Mouse (Mus musculus) liver, embryonic 11.5 days (tissue): ENCODE data around the gene Stx1a. TPM values are rescaled to one million over a fixed set of nuclear protein-coding genes. Genes with fewer than 3 reads are reported as not detected.

Experiments used
- ATAC-seq: fragments of 200-750 bp; cut with Nextera tagmentation; replicated peaks from 2 replicates; pipeline ENCODE4 v1.8.0; 2017; ENCODE audit warnings: moderate number of reproducible peaks, mild to moderate bottlenecking, moderate TSS enrichment, moderate library complexity; ENCODE audit not compliant: low FRiP score
- DNase-seq: peaks from one replicate; pipeline ENCODE4 v3.0.0-alpha.2; 2017; ENCODE audit warnings: low spot score
- H3K27ac ChIP-seq: fragments of 300-500 bp; sonication (generic); 2 replicates; pipeline ENCODE4 v1.5.1; 2014; ENCODE audit warnings: mild to moderate bottlenecking, low read depth, low read length, control low read depth
- H3K27me3 ChIP-seq: fragments of 300-500 bp; sonication (generic); replicated peaks from 2 replicates; pipeline ENCODE4 v1.6.1; 2014; ENCODE audit warnings: low read length, mixed read lengths; ENCODE audit not compliant: control insufficient read depth, insufficient read depth
- H3K36me3 ChIP-seq: fragments of 300-500 bp; sonication (generic); 2 replicates; pipeline ENCODE4 v1.6.1; 2014; ENCODE audit warnings: mild to moderate bottlenecking, low read length, moderate library complexity, mixed read lengths; ENCODE audit not compliant: control insufficient read depth, insufficient read depth
- H3K4me1 ChIP-seq: fragments of 300-500 bp; sonication (generic); replicated peaks from 2 replicates; pipeline ENCODE4 v1.6.1; 2014; ENCODE audit warnings: low read length, mixed read lengths; ENCODE audit not compliant: control insufficient read depth, insufficient read depth
- H3K4me2 ChIP-seq: fragments of 300-500 bp; sonication (generic); 2 replicates; pipeline ENCODE4 v1.6.1; 2014; ENCODE audit warnings: mild to moderate bottlenecking, control low read depth, moderate library complexity
- H3K4me3 ChIP-seq: fragments of 300-500 bp; sonication (generic); 2 replicates; pipeline ENCODE4 v1.5.1; 2014; ENCODE audit warnings: low read depth, low read length, control low read depth
- H3K9ac ChIP-seq: fragments of 300-500 bp; sonication (generic); 2 replicates; pipeline ENCODE4 v1.6.1; 2014; ENCODE audit warnings: low read depth, low read length, control low read depth
- H3K9me3 ChIP-seq: fragments of 300-500 bp; sonication (generic); 2 replicates; pipeline ENCODE4 v1.6.1; 2016; ENCODE audit warnings: low read length, inconsistent platforms, mixed read lengths; ENCODE audit not compliant: control insufficient read depth
- WGBS: fragments of 180-500 bp; shearing (Covaris S2); extraction: QIAGEN DNeasy Blood & Tissue Kit; methylation state at CpG from one replicate; pipeline ENCODE4 v1.1.7; 2014; 5-methylcytosine and 5-hydroxymethylcytosine counted together
- polyA plus RNA-seq: library from polyadenylated mRNA; unstranded; fragments of >200 nt; fragmentation: Nextera tagmentation; extraction: Ambion mirVana; gene quantifications from 2 replicates; pipeline ENCODE4 v1.2.1, GENCODE M21; 2014

Gene Stx1a
- polyA plus RNA-seq, 1 experiment from 2014 or later = 6.4 TPM

DNA sequence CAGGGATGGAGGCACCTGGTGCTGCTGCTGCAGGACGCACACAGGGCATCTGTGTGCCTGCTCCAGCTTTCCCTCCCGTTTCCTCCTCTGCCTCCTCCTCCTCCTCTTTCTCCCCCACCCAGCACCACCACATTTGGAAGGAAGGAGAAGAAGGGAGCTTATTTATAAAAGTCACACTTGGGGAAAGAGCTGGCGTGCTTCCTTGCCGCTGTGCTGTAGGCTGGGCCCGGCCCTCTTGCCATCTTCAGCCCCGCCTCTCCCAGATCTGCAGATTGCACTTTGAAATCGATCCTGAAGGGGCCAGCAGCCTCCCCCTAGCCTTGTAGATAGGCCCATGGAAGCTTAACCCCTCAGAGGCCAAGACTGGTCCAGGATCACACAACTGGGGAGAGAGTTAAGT is 2.6 kb downstream of the Stx1a start:
- WGBS = 32% methylated on average over 7 of the region's 7 CpGs
- Histone ChIP-seq H3K27me3 (no peaks in the 10 kb centered on the region; the same call in 1 of the 2 replicates), H3K4me3 (no peak overlapping the region), H3K27ac (no peak overlapping the region), H3K36me3 (no peaks in the 10 kb centered on the region), H3K4me1 (peaks cover 40% of the 10 kb centered on the region), H3K4me2 (peak overlapping the region; percentile 33), H3K9ac (no peak overlapping the region), H3K9me3 (no peaks in the 10 kb centered on the region)
- DNase-seq = no peak
- no peak for ATAC-seq

DNA sequence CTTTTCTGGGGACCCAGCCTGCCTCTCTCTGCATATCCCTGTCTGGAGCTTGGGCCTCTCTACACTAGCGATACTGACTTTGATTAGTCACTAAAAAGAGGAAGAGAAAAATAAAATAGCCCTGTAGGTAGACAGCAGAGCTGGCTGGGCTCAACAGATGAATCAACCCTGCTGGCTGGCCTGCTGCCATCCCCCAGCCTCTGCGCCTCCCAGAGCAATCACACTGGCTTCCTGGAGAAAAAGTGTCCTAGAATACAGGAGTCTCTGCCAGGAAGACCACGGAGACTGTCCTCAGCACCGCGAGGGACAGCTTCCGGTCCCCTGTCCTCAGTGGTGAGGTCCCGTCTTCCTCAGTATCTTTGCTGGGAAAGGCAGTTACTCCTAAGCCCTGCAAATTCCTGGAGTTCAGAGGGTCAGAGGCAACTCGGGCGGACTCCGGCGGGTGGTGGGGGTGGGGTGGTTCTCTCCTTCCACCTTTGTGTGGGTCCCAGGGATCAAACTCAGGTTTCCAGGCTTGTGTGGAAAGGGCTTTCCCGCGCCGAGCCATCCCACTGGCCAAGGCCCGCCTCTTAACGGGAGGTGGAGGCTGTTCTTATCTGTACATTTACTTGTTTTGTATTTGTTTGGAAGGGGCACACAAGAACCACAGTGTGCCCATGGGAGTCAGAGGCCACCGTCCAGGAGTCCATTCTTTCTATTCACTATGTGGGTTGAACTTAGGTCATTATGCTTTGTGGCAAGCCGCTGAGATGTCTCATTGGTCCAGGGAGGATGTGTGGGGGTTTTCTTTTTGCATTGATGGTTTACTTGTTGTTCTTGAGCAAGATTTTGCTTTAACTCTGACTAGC is 5.9 kb downstream of the Stx1a start:
- no peaks in the 10 kb centered on the region; the same call in 1 of the 2 replicates for H3K27me3 ChIP-seq
- peak overlapping the region; percentile 38 for H3K4me2 ChIP-seq
- 0 out of 2 replicates have a peak overlapping the region, but pooled peaks have one; percentile 16 for H3K9ac ChIP-seq
- no peaks in the 10 kb centered on the region for H3K36me3 ChIP-seq
- H3K4me3 ChIP-seq = no peak overlapping the region
- peak; percentile 24; the same call in 1 of the 2 replicates for ATAC-seq
- H3K9me3 ChIP-seq = no peaks in the 10 kb centered on the region
- 39% methylated on average over 18 of the region's 18 CpGs for WGBS
- H3K27ac ChIP-seq = peak overlapping the region; percentile 61; the same call in 1 of the 2 replicates
- H3K4me1 ChIP-seq = peaks cover 32% of the 10 kb centered on the region
- no peak for DNase-seq

DNA sequence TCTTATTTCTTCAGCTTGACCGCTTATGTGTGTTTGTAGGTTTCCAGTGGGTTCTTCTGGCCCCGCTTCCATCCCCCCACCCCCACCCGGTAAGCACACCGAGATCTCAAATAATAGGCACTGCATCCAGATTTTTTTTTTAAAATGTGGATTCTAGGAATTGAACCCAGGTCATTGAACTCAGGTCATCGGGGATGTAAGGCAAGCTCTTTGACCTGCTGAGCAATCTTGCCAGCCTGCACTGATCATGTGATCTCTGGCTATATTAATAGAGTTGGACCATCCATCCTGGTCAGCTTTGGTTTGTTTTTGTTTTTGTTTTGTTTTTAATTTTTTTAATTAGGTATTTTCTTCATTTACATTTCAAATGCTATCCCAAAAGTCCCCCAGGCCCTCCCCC is 9.3 kb downstream of the Stx1a start:
- no peak overlapping the region for H3K4me3 ChIP-seq
- peaks cover 12% of the 10 kb centered on the region for H3K4me1 ChIP-seq
- no peaks in the 10 kb centered on the region for H3K36me3 ChIP-seq
- H3K9ac ChIP-seq = no peak overlapping the region
- no peak for ATAC-seq
- WGBS = 84% methylated on average over 5 of the region's 5 CpGs
- 0 out of 2 replicates have a peak, but pooled peaks cover 5% of the 10 kb centered on the region for H3K9me3 ChIP-seq
- H3K4me2 ChIP-seq = no peak overlapping the region
- no peak for DNase-seq
- no peaks in the 10 kb centered on the region for H3K27me3 ChIP-seq
- no peak overlapping the region for H3K27ac ChIP-seq

DNA sequence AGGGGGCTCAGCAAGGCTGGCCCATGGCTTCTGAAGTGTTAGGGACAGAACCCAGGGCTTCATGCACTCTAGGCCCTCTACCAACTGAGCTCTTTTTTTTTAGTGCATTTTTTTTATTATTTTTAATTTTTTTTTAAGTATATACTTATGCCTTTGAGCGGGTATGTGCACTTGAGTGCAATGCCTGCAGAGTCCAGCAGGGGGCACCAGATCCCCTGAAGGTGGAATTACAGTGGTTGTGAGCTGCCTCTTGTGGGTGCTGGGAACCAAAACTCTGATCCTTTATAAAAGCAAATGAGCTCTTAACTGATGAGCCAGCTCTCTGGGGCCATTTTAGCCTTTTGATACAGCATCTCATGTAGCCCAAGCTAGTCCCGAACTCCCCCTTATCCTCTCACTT is 11.3 kb downstream of the Stx1a start:
- H3K4me1 ChIP-seq = peaks cover 4% of the 10 kb centered on the region
- no peak for ATAC-seq
- H3K27ac ChIP-seq = no peak overlapping the region
- H3K27me3 ChIP-seq = no peaks in the 10 kb centered on the region
- H3K4me3 ChIP-seq = no peak overlapping the region
- no peaks in the 10 kb centered on the region for H3K36me3 ChIP-seq
- H3K4me2 ChIP-seq = no peak overlapping the region
- 89% methylated on average over 2 of the region's 2 CpGs for WGBS
- no peak for DNase-seq
- no peak overlapping the region for H3K9ac ChIP-seq
- 0 out of 2 replicates have a peak, but pooled peaks cover 5% of the 10 kb centered on the region for H3K9me3 ChIP-seq

DNA sequence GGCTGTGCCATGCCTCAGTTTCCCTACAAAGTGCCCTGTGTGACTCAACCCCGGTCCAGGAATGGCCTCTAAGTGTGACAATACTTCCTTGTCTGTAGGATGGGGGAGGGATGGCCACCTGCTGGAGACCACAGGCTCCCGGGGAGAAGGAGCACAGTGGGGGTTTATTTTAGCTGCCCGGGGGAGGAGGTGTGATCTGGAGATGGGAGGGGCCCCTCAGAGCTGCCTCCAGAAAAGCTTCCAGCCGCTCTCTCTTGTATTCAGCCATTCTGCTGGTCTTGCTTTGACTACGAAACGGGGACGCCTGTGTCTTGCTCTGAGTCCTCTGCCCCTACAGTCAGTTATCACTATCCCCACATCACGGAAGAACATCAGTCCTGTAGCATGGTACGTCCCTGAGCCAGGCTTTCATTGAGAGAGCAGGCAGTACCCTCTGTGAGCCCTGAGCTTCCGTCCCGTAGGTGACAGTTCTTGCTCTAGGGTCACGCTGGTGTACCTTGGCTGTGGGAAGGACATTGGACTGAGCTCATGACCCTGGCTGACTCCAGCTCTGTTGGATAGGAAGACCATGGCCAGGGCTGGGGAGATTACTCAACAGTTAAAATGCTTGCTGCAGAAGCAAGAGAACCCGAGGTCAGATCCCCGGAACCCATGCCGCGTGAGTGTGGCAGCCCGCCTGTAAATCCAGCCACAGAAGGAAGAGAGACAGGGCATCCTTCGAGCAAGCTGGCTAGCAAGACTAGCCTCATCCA is 12.5 kb downstream of the Stx1a start:
- WGBS = 58% methylated on average over 18 of the region's 18 CpGs
- ATAC-seq (0 out of 2 replicates have a peak, but pooled peaks have one; percentile 35), DNase-seq (no peak)
- Histone ChIP-seq H3K9ac (no peak overlapping the region), H3K36me3 (no peaks in the 10 kb centered on the region), H3K4me1 (peaks cover 16% of the 10 kb centered on the region), H3K27ac (no peak overlapping the region), H3K4me2 (no peak overlapping the region), H3K9me3 (0 out of 2 replicates have a peak, but pooled peaks cover 5% of the 10 kb centered on the region), H3K27me3 (no peaks in the 10 kb centered on the region), H3K4me3 (no peak overlapping the region)

DNA sequence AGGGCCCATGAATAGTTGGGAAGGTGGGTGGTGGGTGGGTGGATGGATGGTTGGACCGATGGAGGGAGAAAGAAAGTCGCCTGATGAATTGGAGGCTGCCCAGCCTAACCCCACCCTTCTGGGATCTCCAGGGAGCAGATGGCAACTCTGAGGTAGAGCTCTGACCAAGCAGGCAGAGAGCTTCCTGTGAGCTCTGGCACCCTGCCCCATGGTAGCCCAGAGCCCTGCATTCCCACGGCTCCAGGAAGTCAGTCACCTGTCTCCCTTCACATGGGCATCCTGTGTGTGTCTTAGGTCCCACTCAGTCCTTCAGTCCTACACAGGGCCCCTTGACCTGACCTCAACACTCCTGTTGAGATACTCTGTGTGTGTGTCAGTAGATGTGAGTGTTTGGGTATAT is 14.7 kb downstream of the Stx1a start:
- no peak overlapping the region for H3K9ac ChIP-seq
- WGBS = 88% methylated on average over 3 of the region's 3 CpGs
- peaks cover 31% of the 10 kb centered on the region for H3K4me1 ChIP-seq
- H3K4me2 ChIP-seq = no peak overlapping the region
- ATAC-seq = no peak
- 0 out of 2 replicates have a peak, but pooled peaks cover 5% of the 10 kb centered on the region for H3K9me3 ChIP-seq
- no peak overlapping the region for H3K4me3 ChIP-seq
- no peaks in the 10 kb centered on the region for H3K27me3 ChIP-seq
- DNase-seq = no peak
- H3K36me3 ChIP-seq = no peaks in the 10 kb centered on the region
- H3K27ac ChIP-seq = no peak overlapping the region

DNA sequence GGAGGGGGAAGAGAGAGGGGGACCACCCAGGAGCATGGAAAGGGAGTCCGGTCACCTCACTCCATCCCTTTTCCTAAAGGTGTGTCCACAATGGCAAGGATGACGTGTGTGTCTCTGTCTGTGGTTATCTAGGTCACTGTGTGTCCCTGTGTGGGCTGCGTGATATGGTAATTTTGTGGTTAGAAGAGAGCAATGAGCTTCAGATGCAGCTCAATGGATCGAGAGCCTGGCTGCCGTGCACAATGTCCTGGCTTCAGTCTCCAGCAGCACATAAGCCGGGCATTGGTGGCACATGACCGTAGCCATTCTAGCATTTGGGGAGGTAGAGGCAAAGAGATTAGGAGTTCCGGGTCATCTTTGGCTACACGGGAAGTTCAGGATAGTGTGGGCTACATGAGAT is 16.3 kb downstream of the Stx1a start:
- H3K4me3 ChIP-seq = no peak overlapping the region
- no peak overlapping the region for H3K27ac ChIP-seq
- H3K4me1 ChIP-seq = peaks cover 31% of the 10 kb centered on the region
- DNase-seq (no peak), ATAC-seq (no peak)
- peak overlapping the region; percentile 47; the same call in 1 of the 2 replicates for H3K4me2 ChIP-seq
- H3K36me3 ChIP-seq = no peaks in the 10 kb centered on the region
- 0 out of 2 replicates have a peak, but pooled peaks cover 2% of the 10 kb centered on the region for H3K9me3 ChIP-seq
- H3K9ac ChIP-seq = no peak overlapping the region
- 59% methylated on average over 9 of the region's 9 CpGs for WGBS
- no peaks in the 10 kb centered on the region for H3K27me3 ChIP-seq

DNA sequence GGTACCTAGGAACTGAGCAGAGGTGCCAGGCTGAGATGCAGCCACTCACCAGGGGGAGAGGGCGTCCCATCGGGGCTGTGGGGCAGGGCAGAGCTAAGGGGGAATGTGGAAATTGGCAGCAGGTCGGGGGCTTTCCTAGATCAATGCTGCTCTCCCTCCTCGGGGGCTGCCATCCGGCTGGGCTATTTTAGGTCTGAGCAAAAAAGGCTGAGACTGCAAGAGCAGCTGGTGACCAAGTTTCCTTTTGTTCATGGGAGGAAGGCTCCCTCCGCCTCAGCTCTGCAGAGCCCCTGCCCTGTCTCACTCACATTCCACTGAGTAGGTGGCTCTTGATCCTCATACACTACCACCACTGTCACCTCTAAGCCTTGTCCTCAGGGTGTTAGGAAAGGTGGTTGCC is 16.8 kb downstream of the Stx1a start:
- Histone ChIP-seq H3K9ac (peak overlapping the region; percentile 57; the same call in 1 of the 2 replicates), H3K4me1 (peaks cover 31% of the 10 kb centered on the region), H3K4me2 (peak overlapping the region; percentile 47), H3K27me3 (no peaks in the 10 kb centered on the region), H3K36me3 (peaks cover 2% of the 10 kb centered on the region; the same call in 1 of the 2 replicates), H3K27ac (peak overlapping the region; percentile 36; the same call in 1 of the 2 replicates), H3K9me3 (no peaks in the 10 kb centered on the region), H3K4me3 (no peak overlapping the region)
- DNase-seq = no peak
- WGBS = 59% methylated on average over 6 of the region's 6 CpGs
- no peak for ATAC-seq
